Mouse (Mus musculus): ENCODE measurements around the gene Map3k13. TPM values are rescaled to one million over a fixed set of nuclear protein-coding genes. Genes with fewer than 3 reads are reported as not detected.
"Not testable (repeated sequence)": the region's sequence is repeated elsewhere in the genome, so short reads cannot be mapped to it uniquely, and the experiment has no call there.

Map3k13 gene
- total and polyA plus RNA-seq, 3 experiments = 0.62 to 0.97 (median 0.96) TPM

DNA sequence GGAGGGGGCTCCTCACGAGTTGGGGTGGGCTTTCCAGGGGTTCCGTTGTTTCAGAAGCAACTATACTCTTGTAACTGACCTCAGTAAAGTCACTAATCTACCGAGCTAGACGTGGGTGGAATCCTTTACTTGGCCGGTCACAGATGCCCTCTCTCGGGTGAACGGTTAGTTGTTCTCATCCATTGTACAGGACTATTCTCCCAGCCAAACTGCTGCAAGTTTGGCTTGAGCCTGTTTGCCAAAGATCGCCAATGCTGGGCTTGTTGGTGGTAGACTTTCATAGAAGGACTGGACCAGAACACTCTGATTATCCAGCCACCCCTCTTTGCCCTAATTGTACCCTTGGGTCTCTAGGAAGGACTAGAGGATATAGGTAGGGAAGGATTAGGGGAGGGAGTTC, 7.8 kb upstream of the Map3k13 start:
- Histone ChIP-seq H3K4me3 (no peak overlapping the region), H3K9ac (ENCODE audit: low read depth, low read length) (no peak overlapping the region), H3K27ac (no peak overlapping the region), H3K4me1 (ENCODE audit: control insufficient read depth, insufficient read depth, low read length) (peaks cover 2% of the 10 kb centered on the region), H3K36me3 (ENCODE audit: control insufficient read depth, insufficient read depth, low read length) (no peaks in the 10 kb centered on the region; the same call in 1 of the 2 replicates), H3K79me2 (replicated peaks; ENCODE audit: control insufficient read depth, insufficient read depth, low read length) (no peaks in the 10 kb centered on the region), H3K27me3 (ENCODE audit: control insufficient read depth, insufficient read depth, low read length) (no peaks in the 10 kb centered on the region)
- TF ChIP-seq EP300 (IDR thresholded peaks at IDR 0.05; ENCODE audit: insufficient read depth, low read depth, low read length) (no peak), CTCF (IDR thresholded peaks at IDR 0.05) (no peak), POLR2A (IDR thresholded peaks at IDR 0.05; ENCODE audit: insufficient read depth, low read depth, low read length) (no peak)
- no peak for DNase-seq
- intact Hi-C loops (cut with DNase I) = loop anchor here (5.0 kb wide), 1 partner anchor 481 kb away; the partner anchor contains the start of gene Tra2b
- WGBS = 92% methylated on average over 8 of the region's 8 CpGs

GRCm38 (mm10) chr16:21787516-21788353, 6.4 kb upstream of the Map3k13 start, which contains the start of gene Ehhadh:
Ehhadh (minus strand) TSS chr16:21787807.
- 7% methylated on average over 27 of the region's 28 CpGs for WGBS
- intact Hi-C loops (cut with DNase I) = loop anchor here (5.0 kb wide), 1 partner anchor 480 kb away; the partner anchor contains the start of gene Tra2b
- Histone ChIP-seq H3K9ac (ENCODE audit: low read depth, low read length) (peak within 1 kb of the TSS; percentile 86), H3K27me3 (ENCODE audit: control insufficient read depth, insufficient read depth, low read length) (no peaks in the 10 kb centered on the region), H3K36me3 (ENCODE audit: control insufficient read depth, insufficient read depth, low read length) (no peaks in the 10 kb centered on the region; the same call in 1 of the 2 replicates), H3K27ac (peak within 1 kb of the TSS; percentile 86), H3K4me3 (peak within 1 kb of the TSS; percentile 71), H3K79me2 (replicated peaks; ENCODE audit: control insufficient read depth, insufficient read depth, low read length) (no peaks in the 10 kb centered on the region), H3K4me1 (ENCODE audit: control insufficient read depth, insufficient read depth, low read length) (peaks cover 2% of the 10 kb centered on the region)
- TF ChIP-seq EP300 (IDR thresholded peaks at IDR 0.05; ENCODE audit: insufficient read depth, low read depth, low read length) = no peak
- peak; percentile 80 for TF ChIP-seq POLR2A (IDR thresholded peaks at IDR 0.05; ENCODE audit: insufficient read depth, low read depth, low read length)
- peak; percentile 81 to 87 for DNase-seq

DNA sequence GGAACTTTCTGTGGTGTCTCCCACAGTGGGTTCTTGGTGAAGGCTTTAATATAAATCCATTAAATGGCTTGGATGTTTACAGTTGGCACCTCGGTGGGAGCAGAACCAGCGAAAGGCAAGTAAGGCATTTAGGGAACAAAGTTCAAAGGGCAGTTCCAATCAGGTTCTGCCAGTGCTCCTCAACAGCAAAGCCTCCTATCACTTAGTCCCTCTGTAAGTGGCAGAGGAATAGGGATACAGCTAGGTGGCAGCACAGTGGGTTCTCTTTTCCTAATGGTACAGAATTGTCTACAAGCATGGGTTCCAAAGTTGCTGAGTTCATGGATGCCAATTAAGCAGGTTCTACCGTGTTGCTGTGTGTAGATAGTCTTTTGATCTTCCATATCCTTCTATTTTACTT, 5.6 kb upstream of the Map3k13 start:
- no peak overlapping the region for H3K9ac ChIP-seq (ENCODE audit: low read depth, low read length)
- TF ChIP-seq CTCF (IDR thresholded peaks at IDR 0.05) (peak; percentile 52), POLR2A (IDR thresholded peaks at IDR 0.05; ENCODE audit: insufficient read depth, low read depth, low read length) (no peak)
- DNase-seq = no peak
- H3K4me1 ChIP-seq (ENCODE audit: control insufficient read depth, insufficient read depth, low read length) = peaks cover 2% of the 10 kb centered on the region
- intact Hi-C loops (cut with DNase I) = loop anchor here (5.0 kb wide), 1 partner anchor 479 kb away; the partner anchor contains the start of gene Tra2b
- WGBS = 66% methylated on average over 3 of the region's 3 CpGs
- no peak overlapping the region for H3K27ac ChIP-seq
- no peaks in the 10 kb centered on the region for H3K79me2 ChIP-seq (replicated peaks; ENCODE audit: control insufficient read depth, insufficient read depth, low read length)
- H3K27me3 ChIP-seq (ENCODE audit: control insufficient read depth, insufficient read depth, low read length) = no peaks in the 10 kb centered on the region
- H3K4me3 ChIP-seq = no peak overlapping the region
- no peaks in the 10 kb centered on the region; the same call in 1 of the 2 replicates for H3K36me3 ChIP-seq (ENCODE audit: control insufficient read depth, insufficient read depth, low read length)

- H3K9ac ChIP-seq (ENCODE audit: low read depth, low read length) = no peak overlapping the region
- H3K27me3 ChIP-seq (ENCODE audit: control insufficient read depth, insufficient read depth, low read length) = no peaks in the 10 kb centered on the region
- 72% methylated on average over 2 of the region's 2 CpGs for WGBS
- H3K79me2 ChIP-seq (replicated peaks; ENCODE audit: control insufficient read depth, insufficient read depth, low read length) = no peaks in the 10 kb centered on the region
- intact Hi-C loops (cut with DNase I) = loop anchor here (5.0 kb wide), 1 partner anchor 478 kb away; the partner anchor contains the start of gene Tra2b
- peaks cover 2% of the 10 kb centered on the region for H3K4me1 ChIP-seq (ENCODE audit: control insufficient read depth, insufficient read depth, low read length)
- no peak overlapping the region for H3K4me3 ChIP-seq
- H3K36me3 ChIP-seq (ENCODE audit: control insufficient read depth, insufficient read depth, low read length) = no peaks in the 10 kb centered on the region; the same call in 1 of the 2 replicates
- no peak for DNase-seq
- TF ChIP-seq POLR2A (IDR thresholded peaks at IDR 0.05; ENCODE audit: insufficient read depth, low read depth, low read length) (no peak), EP300 (IDR thresholded peaks at IDR 0.05; ENCODE audit: insufficient read depth, low read depth, low read length) (no peak), CTCF (IDR thresholded peaks at IDR 0.05) (no peak)
- H3K27ac ChIP-seq = no peak overlapping the region
These were observed 5.0 kb upstream of the Map3k13 start for GRCm38 (mm10) chr16:21789180-21789579.

- TF ChIP-seq POLR2A (IDR thresholded peaks at IDR 0.05; ENCODE audit: insufficient read depth, low read depth, low read length) (no peak), CTCF (IDR thresholded peaks at IDR 0.05) (peak; percentile 16; the same call in 1 of the 2 replicates)
- H3K27me3 ChIP-seq (ENCODE audit: control insufficient read depth, insufficient read depth, low read length) = no peaks in the 10 kb centered on the region
- H3K27ac ChIP-seq = no peak overlapping the region
- no peaks in the 10 kb centered on the region for H3K79me2 ChIP-seq (replicated peaks; ENCODE audit: control insufficient read depth, insufficient read depth, low read length)
- peaks cover 3% of the 10 kb centered on the region for H3K4me1 ChIP-seq (ENCODE audit: control insufficient read depth, insufficient read depth, low read length)
- no peaks in the 10 kb centered on the region for H3K36me3 ChIP-seq (ENCODE audit: control insufficient read depth, insufficient read depth, low read length)
- H3K4me3 ChIP-seq = no peak overlapping the region
- no peak overlapping the region for H3K9ac ChIP-seq (ENCODE audit: low read depth, low read length)
- intact Hi-C loops (cut with DNase I) = no loop called here
- no peak for DNase-seq
- 0% methylated on average over 1 of the region's 1 CpGs for WGBS
These were observed 3.7 kb upstream of the Map3k13 start for GRCm38 (mm10) chr16:21790469-21790868.

- no peak overlapping the region for H3K27ac ChIP-seq
- no peak overlapping the region for H3K9ac ChIP-seq (ENCODE audit: low read depth, low read length)
- no peaks in the 10 kb centered on the region for H3K36me3 ChIP-seq (ENCODE audit: control insufficient read depth, insufficient read depth, low read length)
- no peak overlapping the region for H3K4me3 ChIP-seq
- H3K4me1 ChIP-seq (ENCODE audit: control insufficient read depth, insufficient read depth, low read length) = peaks cover 3% of the 10 kb centered on the region
- TF ChIP-seq POLR2A (IDR thresholded peaks at IDR 0.05; ENCODE audit: insufficient read depth, low read depth, low read length) = no peak
- TF ChIP-seq CTCF (IDR thresholded peaks at IDR 0.05) = no peak
- TF ChIP-seq EP300 (IDR thresholded peaks at IDR 0.05; ENCODE audit: insufficient read depth, low read depth, low read length) = no peak
- DNase-seq = no peak
- H3K79me2 ChIP-seq (replicated peaks; ENCODE audit: control insufficient read depth, insufficient read depth, low read length) = no peaks in the 10 kb centered on the region
- 13% methylated on average over 3 of the region's 3 CpGs for WGBS
- intact Hi-C loops (cut with DNase I) = no loop called here
- H3K27me3 ChIP-seq (ENCODE audit: control insufficient read depth, insufficient read depth, low read length) = no peaks in the 10 kb centered on the region
These were observed 2.4 kb upstream of the Map3k13 start for GRCm38 (mm10) chr16:21791779-21792178.

GRCm38 (mm10) chr16:21793080-21793810, 901 bp upstream of the Map3k13 start:
- DNase-seq; H3K27me3 ChIP-seq (ENCODE audit: control insufficient read depth, insufficient read depth, low read length); intact Hi-C loops (cut with DNase I); H3K4me1 ChIP-seq (ENCODE audit: control insufficient read depth, insufficient read depth, low read length); H3K79me2 ChIP-seq (replicated peaks; ENCODE audit: control insufficient read depth, insufficient read depth, low read length); H3K36me3 ChIP-seq (ENCODE audit: control insufficient read depth, insufficient read depth, low read length): not testable (repeated sequence)
- H3K9ac ChIP-seq (ENCODE audit: low read depth, low read length) = peak overlapping the region; percentile 85; the same call in 1 of the 2 replicates
- peak overlapping the region; percentile 100 for H3K4me3 ChIP-seq
- peak overlapping the region; percentile 96 for H3K27ac ChIP-seq
- WGBS = 23% methylated on average over 2 of the region's 2 CpGs
